Mouse (Mus musculus): ENCODE measurements around the gene Agpat3.
"Not testable (repeated sequence)": the region's sequence is repeated elsewhere in the genome, so short reads cannot be mapped to it uniquely, and the experiment has no call there.

The Agpat3 gene

DNA sequence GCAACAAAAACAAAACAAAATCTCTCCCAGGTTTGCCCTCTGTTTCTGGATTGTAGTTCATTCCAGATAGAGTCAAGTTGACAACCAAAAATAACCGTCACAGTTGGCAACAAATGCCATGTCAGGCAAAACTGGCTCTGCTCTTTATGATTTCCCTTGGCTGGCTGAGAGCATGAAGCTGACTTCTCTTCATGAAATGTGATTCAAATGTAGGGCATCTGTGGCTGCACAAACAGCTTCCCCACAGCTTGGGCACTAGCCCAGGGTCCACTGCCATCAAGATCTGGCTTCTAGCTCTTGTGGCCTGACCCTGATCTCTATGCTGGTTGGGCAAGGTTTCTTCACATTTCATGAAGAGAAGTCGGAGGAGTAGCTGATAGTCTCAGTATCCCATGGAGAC is 9.7 kb upstream of the Agpat3 start:
- no peak for DNase-seq (ENCODE audit: low spot score in 2 of 2)

DNA sequence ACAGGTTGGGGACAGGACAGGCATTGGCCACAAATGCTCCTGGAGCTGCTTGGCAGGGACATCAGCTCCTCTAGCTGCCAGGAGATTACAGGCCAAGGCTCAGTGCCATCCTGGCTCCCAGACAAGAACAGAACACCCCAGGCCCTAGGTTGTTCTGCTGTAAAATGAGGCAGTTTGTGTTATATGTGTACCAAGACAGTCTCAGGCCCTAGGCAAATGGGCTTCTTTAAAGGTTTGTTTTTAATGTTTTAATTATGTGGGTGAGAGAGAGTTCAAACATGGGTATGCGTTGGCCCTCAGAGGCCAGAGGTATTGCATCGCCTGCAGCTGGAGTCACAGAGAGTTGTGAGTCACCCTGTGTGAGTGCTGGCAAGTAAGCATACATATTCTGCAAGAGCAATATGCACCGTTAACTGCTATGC is 8.0 kb upstream of the Agpat3 start:
- no peak for DNase-seq (ENCODE audit: low spot score in 2 of 2)

DNA sequence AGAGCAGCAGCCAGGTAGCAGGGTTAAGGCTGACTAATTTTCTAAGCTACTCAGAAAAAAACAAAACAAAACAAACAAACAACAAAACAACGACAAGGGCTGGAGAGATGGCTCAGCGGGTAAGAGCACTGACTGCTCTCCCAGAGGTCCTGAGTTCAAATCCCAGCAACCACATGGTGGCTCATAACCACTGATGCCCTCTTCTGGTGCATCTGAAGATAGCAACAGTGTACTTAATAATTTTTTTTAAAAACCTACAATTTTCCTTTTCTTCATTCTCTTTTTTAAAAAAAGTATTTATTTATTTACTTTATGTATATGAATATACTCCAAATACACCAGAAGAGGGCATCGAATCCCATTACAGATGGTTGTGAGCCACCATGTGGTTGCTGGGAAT is 6.7 kb upstream of the Agpat3 start:
- DNase-seq (ENCODE audit: low spot score in 2 of 2): not testable (repeated sequence)

DNA sequence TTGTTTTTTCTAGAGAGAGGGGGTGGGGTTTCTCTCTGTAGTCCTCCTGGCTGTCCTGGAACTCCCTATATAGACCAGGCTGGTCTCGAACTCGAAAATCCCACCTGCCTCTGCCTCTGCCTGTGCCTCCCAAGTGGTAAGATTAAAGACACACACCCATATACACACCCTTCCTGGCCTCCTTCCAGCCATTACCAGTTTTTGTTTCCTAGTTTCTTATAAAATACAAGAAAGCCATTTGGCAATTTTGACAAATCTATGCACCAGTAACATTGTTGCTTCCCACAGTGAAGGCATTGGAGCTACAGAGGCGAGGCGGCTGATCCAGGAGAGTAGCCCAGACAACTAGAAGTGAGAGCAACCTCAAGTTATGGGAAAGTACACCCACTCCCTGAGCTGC is 6.0 kb upstream of the Agpat3 start:
- DNase-seq (ENCODE audit: low spot score in 2 of 2): peak in 1 of 2 experiments; percentile 34

DNA sequence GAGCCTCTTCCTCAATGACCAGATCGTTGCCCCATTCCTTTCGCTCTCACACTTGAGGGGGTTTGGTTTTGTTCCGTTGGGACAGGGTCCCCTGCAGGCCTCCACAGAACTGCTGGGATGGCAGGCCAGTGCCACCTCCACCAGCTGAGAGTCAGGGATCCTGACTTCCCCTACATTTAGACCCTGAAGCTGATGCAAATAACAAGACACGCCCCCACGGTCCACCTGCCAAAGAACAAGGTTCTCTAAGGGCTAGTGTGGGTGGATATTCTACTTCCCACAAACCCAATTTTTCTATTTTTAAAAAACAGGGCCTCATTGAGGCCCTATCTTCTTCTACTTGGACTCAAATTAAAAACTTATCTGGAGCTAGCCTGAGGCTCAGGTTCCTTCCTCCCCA is 5.5 kb upstream of the Agpat3 start:
- DNase-seq (ENCODE audit: low spot score in 2 of 2): no peak

DNA sequence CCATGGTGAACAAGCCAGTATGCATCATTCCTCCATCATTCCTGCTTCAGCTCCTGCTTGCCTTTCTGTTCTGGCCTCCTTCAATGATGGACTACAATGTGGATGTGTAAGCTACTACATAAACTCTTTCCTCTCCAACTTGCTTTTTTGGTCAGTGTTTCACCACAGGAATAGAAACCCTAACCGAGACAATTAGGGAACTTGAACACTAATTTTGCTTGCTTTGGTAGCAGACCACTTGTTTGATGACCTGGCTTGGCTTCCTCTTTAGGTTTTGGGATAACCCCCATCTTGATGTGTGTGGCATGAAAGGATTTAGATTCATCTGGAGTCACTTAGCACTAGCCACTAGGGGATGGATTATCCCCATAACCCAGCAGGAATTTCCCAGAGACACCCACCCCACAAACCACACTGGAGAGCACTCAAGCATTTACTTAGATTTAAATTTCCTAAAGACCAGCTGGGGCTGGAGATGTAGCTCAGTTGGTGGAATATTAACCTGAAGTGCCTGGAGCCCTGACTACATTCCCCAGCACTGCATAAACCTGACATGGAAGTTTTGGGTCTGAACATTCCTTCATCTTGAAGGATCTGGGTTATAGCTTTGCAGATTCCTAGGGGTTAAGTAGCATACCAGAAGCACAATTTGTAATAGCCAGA is 3.8 kb upstream of the Agpat3 start:
- DNase-seq (ENCODE audit: low spot score in 2 of 2): no peak

DNA sequence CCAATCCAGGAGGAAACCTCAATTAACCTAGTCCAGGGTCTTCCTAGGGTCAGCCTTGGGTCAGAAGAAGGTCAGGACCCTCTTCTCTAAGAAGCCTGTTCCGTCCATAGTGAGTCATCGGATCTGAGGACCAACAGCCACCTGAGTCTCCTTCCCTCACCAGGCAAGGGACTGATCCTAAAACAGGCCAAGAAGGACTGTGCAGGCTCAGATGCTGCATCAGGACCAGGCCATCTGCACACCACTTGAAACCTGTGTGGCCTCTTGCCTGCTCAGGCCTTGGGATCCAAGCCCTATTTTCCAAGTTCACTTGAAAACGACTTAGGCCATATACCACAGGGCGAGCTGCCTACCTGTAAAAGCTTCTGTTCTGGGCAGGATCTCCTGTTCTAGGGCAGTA is 907 bp upstream of the Agpat3 start:
- no peak for DNase-seq (ENCODE audit: low spot score in 2 of 2)

DNA sequence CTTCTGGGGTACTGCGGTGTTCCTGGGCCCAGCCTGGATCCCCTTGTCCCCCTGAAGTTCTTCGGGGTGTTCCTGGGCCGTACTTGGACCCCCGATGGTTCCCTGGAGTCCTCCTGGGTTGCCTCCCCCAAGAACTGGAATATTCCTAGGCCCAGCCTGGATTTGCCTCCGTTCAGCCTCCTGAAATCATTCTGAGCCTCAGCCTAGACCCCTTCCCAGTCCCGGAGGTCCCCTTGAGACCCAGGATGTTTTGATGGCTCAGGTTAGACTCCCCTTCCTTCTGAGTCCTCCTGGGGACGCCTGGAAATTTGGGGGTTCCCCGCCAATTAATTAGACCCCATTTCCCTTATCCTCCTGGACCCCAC is 359 bp upstream of the Agpat3 start:
- DNase-seq (ENCODE audit: low spot score in 2 of 2): no peak

DNA sequence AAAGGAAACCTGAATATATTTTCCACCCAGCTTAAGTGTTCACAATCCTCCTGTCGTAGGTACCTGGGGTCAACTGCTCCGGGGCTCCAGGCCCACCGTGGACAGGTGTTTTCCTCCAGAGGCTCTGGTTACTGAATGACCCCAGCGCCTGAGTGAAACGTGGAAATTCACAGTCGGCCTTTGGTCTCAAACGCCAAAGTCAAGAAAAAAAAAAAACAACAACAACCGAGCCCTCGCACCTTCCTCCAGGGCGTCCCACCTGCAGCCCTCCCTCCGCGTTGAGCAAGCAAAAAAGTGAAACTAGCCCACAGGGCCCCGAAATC is 764 bp downstream of the Agpat3 start:
- DNase-seq (ENCODE audit: low spot score in 2 of 2): no peak

DNA sequence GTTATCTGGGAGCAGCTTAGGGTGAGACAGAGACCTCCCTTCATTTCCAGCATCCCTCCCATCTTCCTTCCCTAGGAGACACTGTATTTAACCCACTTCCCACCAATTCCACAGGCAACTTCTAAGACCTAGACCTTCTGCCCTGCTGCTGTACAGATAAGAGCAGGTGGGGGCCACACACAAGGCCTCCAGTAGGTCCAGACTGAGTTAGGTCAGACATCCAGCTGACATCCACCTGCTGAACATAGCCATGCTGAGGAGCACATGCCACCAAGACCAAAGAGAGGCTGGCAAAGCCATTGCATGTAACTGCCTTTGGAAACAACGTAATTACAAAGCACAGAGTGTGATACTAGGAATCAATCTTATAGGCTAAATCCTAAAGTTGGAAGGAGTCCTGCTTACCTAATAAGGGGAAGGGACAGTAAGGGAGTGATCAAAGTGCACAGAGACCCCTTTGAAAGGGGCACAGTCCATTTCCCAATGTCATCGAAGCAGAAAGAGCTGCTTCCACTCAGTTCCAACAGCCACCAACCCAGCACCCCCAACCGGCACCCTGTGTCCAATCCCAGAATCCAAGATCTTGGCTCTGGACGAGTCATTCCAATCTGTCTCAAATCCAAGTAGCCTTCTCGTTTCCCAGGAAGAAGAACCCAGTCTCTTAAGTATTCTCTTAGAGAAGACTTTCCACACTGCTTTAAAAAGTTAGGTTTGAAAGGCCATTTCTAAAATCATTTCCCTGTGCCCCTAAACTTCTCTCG is 1.3 kb downstream of the Agpat3 start:
- DNase-seq (ENCODE audit: low spot score in 2 of 2): no peak

DNA sequence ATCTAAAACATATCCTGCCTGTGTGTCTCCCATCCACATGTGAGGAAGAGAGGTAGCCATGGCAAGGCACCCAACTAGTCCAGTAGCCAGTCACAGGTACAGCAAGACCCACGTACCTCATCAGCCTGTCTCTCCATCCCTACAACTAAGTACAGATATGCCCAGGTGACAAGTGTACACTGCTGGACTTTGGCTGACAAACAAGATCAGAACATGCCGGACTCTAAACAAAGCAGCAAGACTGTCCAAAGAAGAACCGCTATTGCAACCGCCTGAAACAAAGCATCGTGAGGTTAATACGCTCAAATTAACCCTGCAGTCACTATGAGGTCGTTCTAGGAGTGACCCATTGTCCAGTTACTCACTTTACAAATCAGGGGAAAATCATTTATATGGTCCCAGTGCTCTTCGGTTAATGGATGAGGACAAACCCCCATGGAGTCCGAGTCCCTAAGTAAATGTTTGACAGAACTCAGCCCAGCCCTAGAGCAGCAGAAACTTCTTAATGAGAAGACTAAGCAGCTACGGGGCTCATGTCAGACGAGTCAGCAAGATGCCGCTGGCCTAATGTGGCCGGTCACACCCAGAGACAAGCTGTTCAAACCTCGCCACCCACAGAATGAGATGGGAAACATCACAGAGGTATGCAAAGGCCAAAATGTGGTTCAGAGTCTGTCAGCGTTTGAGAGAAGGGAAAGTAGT is 2.7 kb downstream of the Agpat3 start:
- no peak for DNase-seq (ENCODE audit: low spot score in 2 of 2)

DNA sequence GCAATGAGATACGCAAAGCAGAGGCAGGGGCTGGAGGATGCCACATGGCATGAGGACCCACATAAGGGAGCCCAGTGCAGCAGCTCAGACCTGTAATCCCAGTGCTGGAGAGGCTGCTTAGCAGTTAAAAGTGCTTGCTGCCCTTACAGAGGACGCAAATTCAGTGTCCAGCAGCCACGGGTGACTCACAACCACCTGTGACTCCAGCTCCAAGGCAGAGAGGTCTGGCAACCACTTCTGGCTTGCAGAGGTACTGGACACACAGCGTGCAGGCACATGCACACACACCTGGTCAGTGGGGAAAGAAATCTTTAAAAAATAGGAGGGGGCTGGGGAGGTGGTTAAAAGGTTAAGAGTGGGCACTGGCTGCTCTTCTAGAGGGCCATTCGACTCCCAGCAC is 4.1 kb downstream of the Agpat3 start:
- no peak for DNase-seq (ENCODE audit: low spot score in 2 of 2)

DNA sequence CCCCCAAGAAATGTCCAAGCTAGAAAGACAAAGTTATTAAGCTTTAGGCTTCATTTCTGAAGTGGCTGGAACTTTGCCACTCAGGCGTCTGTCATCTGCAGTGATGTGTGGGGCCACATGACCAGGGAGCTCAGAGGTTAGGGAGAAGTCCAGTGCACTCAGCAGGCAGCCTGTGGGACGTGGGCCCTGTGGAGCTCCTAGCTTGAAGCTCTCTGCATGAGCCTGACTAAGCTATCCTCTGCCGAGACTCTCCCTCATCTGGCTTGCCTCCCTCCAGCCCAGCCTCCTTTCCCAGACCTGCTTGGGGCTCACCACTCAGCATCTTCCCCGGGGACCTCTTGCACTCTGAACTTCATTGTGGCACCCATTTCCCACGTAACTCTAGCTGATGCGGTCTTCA is 4.8 kb downstream of the Agpat3 start:
- DNase-seq (ENCODE audit: low spot score in 2 of 2): no peak

DNA sequence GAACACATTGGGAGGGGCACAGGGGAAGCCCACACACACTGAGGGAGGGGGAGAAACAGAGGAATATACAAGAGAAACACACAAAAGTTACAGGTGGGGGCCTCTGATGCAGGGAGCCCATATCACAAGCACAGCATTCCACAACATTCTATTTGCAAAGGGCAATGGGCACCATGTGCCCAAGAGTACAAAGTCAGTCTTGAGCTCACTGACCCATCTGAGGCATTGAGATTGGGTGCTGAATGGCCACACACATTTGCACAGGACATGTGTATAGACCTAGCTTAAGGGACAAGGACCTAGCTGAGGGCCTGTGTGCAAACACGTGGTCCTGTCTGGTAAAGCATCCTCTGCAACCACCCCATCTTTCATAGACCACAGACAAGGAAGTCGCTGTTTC is 6.8 kb downstream of the Agpat3 start:
- no peak for DNase-seq (ENCODE audit: low spot score in 2 of 2)

DNA sequence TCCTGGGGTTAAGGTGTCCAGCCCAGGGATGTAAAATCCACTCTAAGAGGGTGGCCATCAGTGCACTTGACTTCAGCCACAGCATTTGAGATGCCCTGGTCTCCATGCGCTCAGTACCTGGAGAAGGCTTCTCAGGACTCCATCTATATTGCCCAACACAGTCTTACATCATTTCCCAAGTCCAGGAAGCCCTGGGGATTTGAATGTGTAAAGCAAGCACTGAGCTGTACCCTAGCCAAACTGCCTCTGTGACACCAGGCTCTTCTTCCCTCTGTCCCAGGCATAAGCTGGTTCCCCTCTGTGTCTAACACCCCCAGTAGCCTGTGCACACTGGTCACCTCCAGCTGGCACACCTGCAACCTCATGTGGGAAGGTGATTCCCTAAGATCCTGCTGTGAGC is 10.2 kb downstream of the Agpat3 start:
- no peak for DNase-seq (ENCODE audit: low spot score in 2 of 2)

DNA sequence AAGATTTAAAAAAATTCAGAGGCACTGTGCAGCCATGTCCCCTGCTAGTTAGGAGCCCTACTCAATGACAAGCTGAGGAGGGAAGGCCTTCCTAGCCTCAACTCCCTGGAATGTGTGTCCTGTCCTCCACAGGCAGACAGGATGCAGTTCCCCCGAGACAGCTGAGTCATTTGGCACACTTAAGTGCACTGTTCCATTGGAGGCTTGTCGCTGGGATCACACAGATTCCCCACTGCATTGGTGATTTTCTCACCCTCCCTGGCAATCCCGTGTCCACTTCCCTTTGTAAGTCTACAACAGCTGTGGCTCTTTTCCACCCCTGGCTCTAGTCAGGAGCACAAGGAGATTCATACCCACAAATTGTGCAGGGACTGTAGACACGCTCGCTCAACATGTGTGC is 14.1 kb downstream of the Agpat3 start:
- no peak for DNase-seq (ENCODE audit: low spot score in 2 of 2)

DNA sequence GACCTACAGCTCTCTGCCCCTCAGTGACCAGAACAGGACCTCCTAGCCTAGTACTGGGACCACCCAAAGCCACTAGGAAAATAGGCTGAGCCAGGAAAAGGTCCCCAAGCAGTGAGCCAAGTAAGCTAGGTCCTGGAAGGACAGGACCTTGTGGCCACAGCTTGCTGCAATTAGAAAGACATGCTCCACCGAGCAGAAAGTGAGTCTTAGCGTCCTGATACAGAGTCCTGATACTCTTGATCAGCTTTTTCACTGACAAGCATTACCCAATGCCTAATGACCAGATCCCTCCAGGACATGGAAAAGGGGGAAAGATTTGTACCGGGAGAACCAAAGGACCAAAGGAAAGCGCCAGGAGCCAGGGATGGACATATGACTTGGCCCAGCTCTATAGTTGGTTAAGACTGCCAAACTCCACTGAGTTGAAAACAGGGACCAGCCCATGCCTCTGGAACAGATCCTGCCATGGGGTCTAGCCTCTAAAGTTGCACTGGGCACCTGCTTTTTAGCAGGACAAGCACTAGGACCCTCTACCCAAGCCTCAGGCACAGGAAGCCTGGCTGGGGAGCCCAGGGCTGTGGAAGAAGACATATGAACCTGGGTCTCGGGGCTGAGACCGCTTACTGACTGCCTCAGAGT is 17.2 kb downstream of the Agpat3 start:
- DNase-seq (ENCODE audit: low spot score in 2 of 2): no peak

DNA sequence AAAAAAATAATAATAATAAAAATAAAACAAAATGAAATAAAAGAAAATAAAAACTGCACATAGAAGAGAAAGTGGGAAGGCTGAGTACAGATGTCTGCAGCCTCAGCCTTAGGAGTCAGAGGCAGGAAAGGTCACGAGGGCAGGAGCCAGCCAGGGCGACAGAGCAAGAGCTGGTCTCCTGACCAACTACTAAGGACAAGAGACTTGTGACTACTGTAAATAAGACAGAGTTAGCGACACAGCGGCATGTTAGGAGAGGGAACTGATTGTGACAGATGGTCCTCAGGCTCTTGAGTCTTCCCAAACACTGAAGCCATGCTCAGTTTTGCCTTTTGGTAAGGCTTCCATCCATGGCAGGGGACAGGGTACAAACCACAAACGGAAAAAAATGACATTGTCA is 20.7 kb downstream of the Agpat3 start:
- DNase-seq (ENCODE audit: low spot score in 2 of 2): no peak

DNA sequence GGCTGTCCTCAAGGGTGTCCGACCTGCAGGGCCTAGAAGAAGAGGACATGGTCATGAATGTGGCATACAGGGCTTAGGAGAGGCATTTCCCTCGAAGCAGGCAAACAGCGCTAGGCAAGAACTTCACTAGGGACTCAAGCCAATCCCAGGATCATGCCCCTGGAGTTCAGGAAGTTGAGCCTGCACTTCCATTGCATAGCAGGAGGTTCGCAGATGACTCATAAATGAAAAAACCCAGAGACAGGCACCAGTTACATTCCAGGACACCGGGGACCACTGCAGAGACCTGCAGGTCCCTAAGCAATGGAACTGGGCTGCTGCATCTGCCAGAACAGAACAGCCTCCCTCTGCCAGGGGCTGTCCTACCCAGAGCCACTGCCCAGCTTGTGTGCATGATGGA is 23.0 kb downstream of the Agpat3 start:
- DNase-seq (ENCODE audit: low spot score in 2 of 2): no peak

DNA sequence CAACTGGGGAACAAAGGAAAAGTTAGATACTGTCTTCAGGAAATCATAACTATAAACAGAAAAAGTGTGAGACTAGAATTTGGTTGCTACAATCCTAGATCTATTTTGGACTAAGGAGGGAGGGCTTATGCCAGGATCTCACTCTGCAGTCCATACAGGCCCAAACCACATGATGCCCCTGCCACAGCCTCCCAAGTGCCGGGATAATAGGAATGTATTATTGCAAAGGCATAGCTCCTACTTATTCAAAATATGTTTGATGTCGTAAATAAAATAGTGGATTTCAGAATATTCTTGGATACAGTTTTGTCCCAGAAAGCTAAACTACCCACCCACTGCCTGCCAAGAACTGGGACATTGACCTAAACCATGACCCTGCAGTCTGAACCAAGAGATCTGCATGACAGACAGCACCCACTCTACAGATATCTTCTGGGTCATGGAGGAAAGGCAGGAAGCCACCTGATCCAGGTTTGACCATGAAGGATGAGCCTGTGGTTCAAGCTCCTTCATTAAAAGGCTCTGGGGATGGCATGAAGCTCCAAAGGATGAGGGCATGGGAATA is 24.2 kb downstream of the Agpat3 start:
- DNase-seq (ENCODE audit: low spot score in 2 of 2): no peak

DNA sequence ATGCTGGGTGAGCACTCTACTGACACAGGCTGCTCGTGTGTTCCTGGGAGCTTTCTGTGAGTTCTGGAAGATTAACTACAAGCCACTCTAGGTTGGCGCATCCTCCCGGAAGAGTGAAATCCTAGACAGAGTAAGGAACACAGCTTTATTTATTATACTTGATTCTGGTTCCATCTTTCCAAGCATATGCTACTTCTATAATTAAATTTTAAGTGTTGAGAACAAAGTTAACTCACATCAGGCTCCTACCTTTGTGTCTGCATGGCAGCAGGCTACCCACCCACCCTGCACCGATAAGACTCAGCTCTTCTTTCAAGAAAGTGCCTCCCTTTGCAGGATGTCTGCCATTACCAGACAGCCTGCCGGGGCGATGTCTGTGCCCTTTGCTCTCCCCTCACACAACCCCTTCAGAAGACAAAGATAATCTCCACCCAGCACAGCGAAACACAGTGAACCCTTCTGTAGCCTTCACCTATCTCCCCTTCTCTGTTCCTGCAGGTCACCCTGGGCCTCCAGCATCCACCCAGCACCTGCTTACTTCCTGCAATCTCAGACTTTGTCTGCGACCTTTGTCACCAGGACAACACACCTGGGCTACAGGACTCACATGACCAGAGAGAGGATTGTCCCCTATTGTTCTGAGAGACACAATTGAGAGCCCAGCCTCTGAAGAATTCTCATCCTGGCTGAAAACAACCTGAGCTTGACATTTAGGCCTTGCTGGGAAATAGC is 26.2 kb downstream of the Agpat3 start:
- DNase-seq (ENCODE audit: low spot score in 2 of 2): no peak

Measured in spleen, postnatal 10 days (tissue).